Mouse (Mus musculus) liver, adult (tissue): Measurements from ENCODE around the gene Olfr1191-ps1.
"Not testable (repeated sequence)": the region's sequence is repeated elsewhere in the genome, so short reads cannot be mapped to it uniquely, and the experiment has no call there.

Experiments
- GATA4 ChIP-seq: IDR thresholded peaks from 2 replicates; pipeline ENCODE4 v1.6.1; 2014; ENCODE audit warnings: mild to moderate bottlenecking, low read length; ENCODE audit not compliant: insufficient replicate concordance

Olfr1191-ps1 gene

DNA sequence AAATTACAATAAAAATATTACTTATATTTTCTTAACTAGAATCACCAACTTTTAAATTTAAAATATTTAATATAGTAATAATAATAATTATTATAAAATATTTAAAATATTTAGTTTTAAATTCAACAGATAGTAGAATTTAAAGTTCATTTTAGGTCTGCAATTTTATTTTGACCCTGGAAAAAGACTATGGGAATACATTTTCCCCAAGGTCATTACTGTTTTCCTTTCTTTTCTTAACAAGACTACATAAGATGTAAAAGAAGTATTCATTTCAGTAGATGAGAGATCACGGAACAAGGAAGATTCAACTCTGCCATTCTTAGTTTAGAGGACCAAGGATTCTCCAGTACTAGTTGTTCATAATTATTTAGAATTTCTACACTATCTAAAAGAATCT is at the start of gene Olfr1191-ps1:
Olfr1191-ps1 (plus strand) TSS at position 301 of the 400 bp plus-strand sequence.
- not testable (repeated sequence) for TF ChIP-seq GATA4

GRCm38 (mm10) chr2:88648209-88648608 is 7.9 kb downstream of the Olfr1191-ps1 start, which contains the start of gene Olfr1192-ps1:
Gene Olfr1192-ps1 (plus strand): TSS chr2:88648509.
- TF ChIP-seq GATA4, result no peak

DNA sequence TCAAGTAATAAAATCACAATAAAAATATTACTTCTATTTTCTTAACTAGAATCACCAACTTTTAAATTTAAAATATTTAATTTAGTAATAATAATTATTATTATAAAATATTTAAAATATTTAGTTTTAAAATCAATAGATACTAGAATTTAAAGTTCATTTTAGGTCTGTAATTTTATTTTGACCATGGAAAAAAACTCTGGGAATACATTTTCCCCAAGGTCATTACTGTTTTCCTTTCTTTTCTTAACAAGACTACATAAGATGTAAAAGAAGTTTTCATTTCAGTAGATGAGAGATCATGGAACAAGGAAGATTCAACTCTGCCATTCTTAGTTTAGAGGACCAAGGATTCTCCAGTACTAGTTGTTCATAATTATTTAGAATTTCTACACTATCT is 35.0 kb downstream of the Olfr1191-ps1 start, which contains the start of gene Olfr1193:
Olfr1193 (plus strand) TSS at position 301 of the 400 bp plus-strand sequence.
- TF ChIP-seq GATA4, result not testable (repeated sequence)

- TF ChIP-seq GATA4, result no peak
Observed at GRCm38 (mm10) chr2:88689087-88689486, 48.7 kb downstream of the Olfr1191-ps1 start, which contains the start of gene Olfr1195. Gene Olfr1195 (minus strand): TSS chr2:88689187.
